Mouse (Mus musculus) G1E-ER4 (cell line): ENCODE results near the gene Zfp644. TPM values are rescaled to one million over a fixed set of nuclear protein-coding genes. Genes with fewer than 3 reads are reported as not detected.

ENCODE experiments used
- GATA1 ChIP-seq: IDR thresholded peaks from one replicate; pipeline ENCODE4 v1.8.0; 2012; ENCODE audit warnings: low read length, inconsistent platforms
- polyA plus RNA-seq: library from polyadenylated mRNA; stranded (reverse); fragments of >175 nt; gene quantifications from 2 replicates; pipeline ENCODE4 v1.2.3, GENCODE M21; 2012

The Zfp644 gene
- polyA plus RNA-seq, 1 experiment: 18.9 TPM

DNA sequence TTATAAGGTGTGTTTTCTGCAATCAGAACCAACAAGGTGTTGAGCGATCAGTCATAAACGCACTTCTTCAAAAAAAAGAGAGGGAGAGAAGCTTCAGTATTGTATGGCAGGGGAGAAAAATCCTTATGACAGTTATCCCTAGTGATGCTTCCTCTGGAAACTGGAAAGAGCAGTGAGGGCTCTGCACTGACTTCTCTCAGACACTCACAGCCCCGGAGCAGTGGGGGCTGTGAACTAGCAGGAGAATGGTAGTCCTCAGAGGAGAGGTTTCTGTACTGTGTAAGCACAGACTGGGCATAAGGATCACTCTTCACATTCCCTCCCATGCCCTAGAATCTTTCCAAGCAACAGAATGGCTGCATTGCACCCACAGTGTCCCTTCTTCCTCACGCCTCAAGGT, 122.0 kb downstream of the Zfp644 start:
- no peak for TF ChIP-seq GATA1

DNA sequence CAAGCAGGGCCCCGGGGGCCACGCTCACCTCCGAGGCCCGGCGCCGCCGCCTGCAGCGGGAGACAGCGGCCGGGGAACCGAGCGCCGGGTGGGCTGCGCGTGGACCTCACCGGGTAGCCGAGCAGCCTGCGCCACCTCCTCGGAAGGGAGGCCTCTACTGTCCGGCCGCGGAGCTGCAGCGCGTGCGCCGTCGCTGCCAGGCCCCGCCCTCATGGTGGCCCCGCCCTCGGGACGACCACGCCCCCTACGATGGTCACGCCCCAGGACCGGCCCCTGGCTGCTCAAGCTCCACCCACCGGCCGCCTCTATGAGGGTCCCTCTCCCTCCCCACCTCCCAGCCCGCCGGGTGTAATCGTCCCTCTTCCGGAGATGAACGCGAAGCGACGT, 122.5 kb downstream of the Zfp644 start:
- TF ChIP-seq GATA1: no peak

DNA sequence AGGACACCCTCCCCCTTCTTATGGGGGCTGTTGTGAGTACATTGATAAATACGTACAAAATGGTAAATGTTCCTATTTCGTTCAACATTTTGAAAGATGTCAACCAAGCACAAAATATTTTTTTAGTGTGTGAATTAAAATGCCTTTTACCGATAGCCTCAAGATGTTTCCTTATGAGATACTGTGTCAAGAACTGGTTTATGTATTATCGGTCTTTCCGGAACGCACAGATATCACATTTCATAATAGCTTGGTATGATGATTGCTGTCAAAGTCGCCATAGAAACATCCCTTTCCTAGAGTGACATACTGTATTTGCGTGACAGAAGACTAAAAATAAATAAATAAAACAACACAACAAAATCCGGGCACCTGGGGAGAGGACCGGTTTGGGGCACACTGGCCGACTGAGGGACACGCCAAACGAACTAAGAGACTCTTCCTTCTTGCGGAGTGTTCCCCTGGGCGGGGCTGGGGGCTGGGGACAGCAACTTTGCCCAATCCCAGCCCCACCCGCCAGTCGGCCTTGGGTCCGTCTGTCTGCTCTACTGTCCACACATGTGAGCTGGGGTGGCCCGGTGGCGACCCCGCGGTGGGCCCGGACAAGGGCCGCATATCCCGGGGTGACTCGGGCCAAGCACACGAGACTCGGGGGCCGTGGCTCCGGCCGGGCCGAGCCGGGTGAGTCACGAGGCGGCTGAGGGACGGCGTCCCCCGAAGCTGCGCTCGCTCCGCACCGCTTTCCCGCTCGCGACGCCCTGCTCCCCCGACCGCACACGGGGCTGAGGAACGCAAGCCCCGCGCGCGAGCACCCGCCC, 123.1 kb downstream of the Zfp644 start:
- TF ChIP-seq GATA1: no peak

Other genes with a start within 250 kb of the Zfp644 start
- gene Barhl2, start 239.1 kb downstream of the Zfp644 start, polyA plus RNA-seq: not detected in 2 replicates
- gene Gm17304, start 88.2 kb downstream of the Zfp644 start, polyA plus RNA-seq: not detected in 2 replicates
- gene Hfm1, start 229.0 kb upstream of the Zfp644 start, polyA plus RNA-seq: not detected in 2 replicates